Mouse (Mus musculus) forelimb bud, embryonic 11.5 days (tissue): Measurements from ENCODE around the gene Efnb3.

Source experiments
- DNase-seq: peaks from one replicate; pipeline ENCODE4 v3.0.0-alpha.2; 2012; ENCODE audit warnings: low read depth, low spot score

Efnb3 gene

GRCm38 (mm10) chr11:69584008-69584407 is 24.0 kb upstream of the Efnb3 start:
- DNase-seq, result no peak

- no peak for DNase-seq
These were observed 22.3 kb upstream of the Efnb3 start for GRCm38 (mm10) chr11:69582230-69582805.

GRCm38 (mm10) chr11:69581814-69582213 is 21.8 kb upstream of the Efnb3 start:
- no peak for DNase-seq

DNA sequence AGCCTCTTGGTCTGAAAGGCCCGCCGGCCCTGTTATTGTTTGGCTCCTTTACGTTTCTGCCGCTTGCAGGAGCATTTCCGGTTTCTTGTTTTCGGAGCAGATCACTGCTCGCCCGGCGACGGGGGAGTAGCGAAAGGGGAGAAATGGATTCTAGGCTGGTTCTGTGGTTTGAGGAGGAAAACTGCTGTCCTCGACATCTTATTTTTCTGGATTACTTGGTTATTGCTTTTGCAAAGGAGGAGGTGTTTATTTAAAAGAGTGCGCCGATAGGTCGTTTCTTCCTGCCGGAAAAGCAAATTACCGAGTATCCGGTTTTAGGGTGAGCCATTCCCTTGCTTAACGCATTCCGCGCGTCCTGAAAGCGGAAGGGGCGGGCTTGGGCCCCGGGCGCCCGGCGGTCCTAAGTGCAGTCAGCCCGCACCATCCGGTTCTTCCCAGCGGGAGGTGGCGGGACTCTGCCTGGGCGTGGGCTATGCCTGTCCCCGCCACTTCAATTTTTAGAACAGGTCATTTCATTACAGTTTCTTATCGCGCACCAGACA is 21.2 kb upstream of the Efnb3 start:
- DNase-seq, result peak; percentile 94

GRCm38 (mm10) chr11:69580572-69581146 is 20.7 kb upstream of the Efnb3 start:
- no peak for DNase-seq

DNA sequence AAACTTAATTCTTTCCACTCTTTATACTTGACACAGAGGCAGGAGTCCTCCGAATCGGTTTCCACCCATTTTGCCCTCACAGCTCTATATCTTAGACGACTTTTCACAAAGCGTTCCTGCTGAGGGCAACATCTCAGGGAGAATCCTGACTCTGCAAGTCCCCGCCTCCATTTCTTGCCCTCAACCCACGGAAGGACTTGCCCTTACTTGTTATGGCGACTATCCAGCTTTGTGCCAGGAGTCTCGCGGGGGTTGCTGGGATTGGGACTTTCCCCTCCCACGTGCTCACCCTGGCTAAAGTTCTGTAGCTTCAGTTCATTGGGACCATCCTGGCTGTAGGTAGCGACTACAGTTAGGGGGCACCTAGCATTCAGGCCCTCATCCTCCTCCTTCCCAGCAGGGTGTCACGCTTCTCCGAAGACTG is 20.1 kb upstream of the Efnb3 start, which contains the start of the genes Wrap53 and Trp53:
TSS of gene Wrap53 (minus strand) at position 165 of the 424 bp plus-strand sequence.
TSS of gene Trp53 (plus strand) at position 269 of the 424 bp plus-strand sequence.
- peak; percentile 95 for DNase-seq

DNA sequence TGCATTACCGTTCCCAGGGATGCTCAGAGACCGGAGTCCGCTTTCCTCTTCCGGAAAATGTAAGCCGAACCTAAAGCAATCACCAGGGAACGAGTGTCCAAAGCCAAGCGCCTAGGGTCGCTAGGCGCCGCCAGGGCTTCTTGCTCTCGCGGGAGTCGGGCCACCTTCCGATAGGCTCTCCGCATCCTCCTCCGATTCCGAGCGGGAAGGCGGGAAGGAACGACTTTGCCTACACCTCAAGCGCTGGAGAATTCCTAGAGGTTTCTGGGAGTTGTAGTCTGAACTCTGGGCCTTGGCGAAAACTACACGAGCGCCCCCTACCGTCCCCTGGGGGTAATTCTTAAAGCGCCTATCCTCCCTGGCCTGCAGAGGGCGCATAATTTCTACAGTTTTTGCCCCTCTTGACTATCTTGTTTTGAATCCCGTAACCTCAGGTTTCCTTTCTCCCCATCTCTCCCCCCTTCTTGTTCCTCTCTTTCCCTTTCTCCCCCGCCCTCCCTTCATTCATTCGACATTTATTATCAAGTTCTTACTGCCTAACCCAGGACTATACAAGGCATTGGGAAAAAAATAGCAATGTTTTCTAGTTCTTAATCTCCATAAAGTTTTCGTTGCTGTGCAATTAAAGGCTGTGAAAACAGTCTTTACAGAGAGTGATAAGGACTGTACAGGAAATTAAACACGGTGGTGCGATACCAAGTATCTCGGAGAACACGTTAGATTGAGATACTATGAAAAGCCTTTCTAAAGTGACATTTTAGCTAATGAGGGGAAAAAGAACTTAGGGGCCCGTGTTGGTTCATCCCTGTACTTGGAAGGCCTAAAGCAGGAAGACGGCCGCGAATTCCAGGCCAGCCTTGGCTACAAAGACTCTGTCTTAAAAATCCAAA is 19.4 kb upstream of the Efnb3 start:
- peak; percentile 99 for DNase-seq

DNA sequence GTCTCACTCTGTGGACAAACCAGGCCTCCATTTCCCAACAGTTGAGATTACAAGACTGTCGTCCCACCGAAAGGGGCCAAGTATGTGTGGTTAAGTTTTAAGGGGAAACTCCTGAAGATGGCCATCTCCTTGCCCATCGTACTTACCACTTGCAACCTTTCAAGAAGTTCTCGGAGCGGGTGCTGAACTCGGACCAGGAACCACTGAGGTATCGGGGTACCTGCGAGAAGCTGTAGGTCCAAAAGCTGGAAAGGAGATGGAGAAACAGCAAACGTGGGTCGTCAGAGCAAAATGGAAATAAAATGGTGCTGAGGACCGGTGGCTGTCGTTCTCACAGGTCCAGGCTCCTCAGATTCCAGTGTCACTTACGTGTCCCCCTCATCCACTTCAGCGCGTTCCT is 18.3 kb upstream of the Efnb3 start:
- no peak for DNase-seq

GRCm38 (mm10) chr11:69576307-69576706 is 16.3 kb upstream of the Efnb3 start:
- no peak for DNase-seq

DNA sequence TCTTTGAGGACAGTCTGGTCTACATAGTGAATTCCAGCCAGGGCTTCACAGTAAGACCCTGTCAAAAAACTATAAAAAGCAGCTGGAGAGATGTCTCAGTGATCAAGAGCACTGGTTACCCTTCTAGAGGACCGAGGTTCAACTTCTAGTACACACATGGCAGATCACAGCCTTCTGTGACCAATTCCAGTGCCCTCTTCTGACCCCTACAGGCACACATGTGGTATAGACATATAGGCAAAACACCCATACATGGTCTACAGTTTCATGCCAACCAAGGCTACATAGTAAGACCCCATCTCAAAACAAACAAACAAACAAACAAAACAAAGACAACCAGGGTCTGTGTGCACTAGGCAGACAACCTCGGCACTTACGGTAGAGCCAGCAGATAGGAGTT is 15.2 kb upstream of the Efnb3 start:
- DNase-seq, result no peak

GRCm38 (mm10) chr11:69565131-69565530 is 5.1 kb upstream of the Efnb3 start:
- no peak for DNase-seq

DNA sequence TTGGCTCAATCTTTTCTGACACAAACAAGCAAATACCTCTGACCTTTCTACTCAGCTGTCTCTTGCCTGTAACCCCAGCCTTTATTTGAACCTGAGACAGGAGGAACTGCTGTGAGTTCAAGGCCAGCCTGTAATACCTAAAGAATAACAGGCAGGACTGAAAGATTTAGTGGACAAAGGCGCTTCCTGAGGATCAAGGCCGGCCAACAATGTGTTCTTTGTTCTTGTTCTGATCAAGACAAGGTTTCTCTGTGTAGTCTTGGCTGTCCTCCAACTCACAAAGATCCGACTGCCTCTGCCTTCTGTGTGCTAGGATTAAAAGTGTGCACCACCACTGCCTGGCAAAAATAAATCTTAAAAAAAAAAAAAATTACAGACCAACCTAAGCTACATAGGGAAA is 4.4 kb upstream of the Efnb3 start:
- no peak for DNase-seq

- no peak for DNase-seq
These were observed 3.4 kb upstream of the Efnb3 start for GRCm38 (mm10) chr11:69563373-69563772.

GRCm38 (mm10) chr11:69560896-69561854 is 1.2 kb upstream of the Efnb3 start:
- peak; percentile 89 for DNase-seq

- DNase-seq, result no peak
These were observed 822 bp downstream of the Efnb3 start for GRCm38 (mm10) chr11:69559183-69559582.

- no peak for DNase-seq
These were observed 1.2 kb downstream of the Efnb3 start for GRCm38 (mm10) chr11:69558756-69559155.

- DNase-seq, result no peak
These were observed 2.5 kb downstream of the Efnb3 start for GRCm38 (mm10) chr11:69557381-69557958.

DNA sequence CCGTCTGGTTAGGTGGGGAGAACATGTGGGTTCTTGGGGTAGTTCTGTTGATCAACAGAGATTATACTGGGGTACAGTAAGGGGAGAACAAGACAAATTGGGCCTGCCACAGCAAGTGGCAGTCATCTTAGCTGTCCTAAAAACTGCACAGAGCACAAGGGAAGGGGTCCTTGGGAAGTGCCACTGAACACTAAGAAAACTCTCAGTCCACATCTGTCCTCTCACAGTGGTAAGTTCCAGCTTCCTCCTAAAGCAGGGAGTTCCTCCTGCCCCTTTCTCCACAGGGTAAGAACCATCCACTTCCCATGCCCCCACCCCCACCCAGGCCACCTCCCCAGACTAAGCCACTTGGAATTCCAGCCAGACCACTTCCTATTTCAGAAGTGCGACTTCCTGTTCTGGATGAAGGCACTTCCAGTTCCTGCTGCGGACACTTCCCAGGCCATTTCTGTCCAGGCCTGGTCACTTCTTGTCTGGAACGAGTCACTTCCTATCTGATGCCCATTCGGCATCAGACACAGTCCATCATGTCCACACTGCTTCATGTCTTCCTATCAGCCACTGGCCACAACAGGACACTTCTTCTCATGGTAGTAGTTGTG is 5.4 kb downstream of the Efnb3 start:
- no peak for DNase-seq

- DNase-seq, result no peak
These were observed 6.7 kb downstream of the Efnb3 start for GRCm38 (mm10) chr11:69553341-69553721.

DNA sequence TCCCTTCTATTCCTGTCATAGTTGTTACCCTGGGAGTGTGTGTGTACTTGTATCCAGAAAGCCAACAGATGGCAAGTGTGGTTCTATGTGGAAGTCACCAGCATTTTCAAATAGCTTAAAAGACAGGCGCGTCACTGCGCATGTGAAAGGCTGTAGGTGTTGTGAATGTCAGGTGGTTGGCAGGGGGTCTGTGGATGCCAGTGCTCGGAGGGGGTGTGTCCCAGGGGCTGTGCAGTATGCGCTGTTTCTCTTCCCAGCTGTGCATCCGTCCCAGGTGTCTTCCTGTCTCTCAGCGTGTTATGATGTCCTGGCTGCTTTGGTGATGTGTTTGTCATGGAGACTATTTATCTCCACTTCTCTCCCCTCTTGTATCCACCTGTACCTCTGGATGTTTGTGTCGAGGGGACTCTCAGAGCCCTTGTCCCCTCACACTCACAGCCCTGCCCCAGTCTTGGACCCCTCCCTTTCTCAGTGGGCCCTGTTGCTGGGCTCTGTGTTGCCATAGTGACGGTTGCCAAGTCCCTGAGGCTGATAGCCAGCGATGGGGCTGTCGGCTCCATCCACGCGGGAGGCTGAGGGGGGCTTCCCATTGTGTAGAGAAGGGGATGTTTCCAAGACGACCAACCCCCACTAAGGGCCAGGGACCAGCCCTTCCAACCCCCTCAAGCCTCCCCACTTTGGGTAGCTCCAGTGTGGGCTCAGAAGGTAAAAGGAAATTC is 7.2 kb downstream of the Efnb3 start:
- DNase-seq, result peak; percentile 59
